Mouse (Mus musculus): ENCODE data around the gene Sult2a1.
"Not testable (repeated sequence)": the region's sequence is repeated elsewhere in the genome, so short reads cannot be mapped to it uniquely, and the experiment has no call there.

Sult2a1 gene

GRCm38 (mm10) chr7:13837309-13837708, at the start of gene Sult2a1:
Gene Sult2a1 (minus strand): TSS chr7:13837409.
- not testable (repeated sequence) for DNase-seq (ENCODE audit: extremely low read depth, low read depth, low spot score)

- no peak for DNase-seq (ENCODE audit: extremely low read depth, low read depth, low spot score)
Observed at GRCm38 (mm10) chr7:13813913-13814312, 23.3 kb downstream of the Sult2a1 start.
